Mouse (Mus musculus) mouse embryonic stem cell (cell line): Measurements from ENCODE around the gene 1700025G04Rik.

Experiments used
- in situ Hi-C, 2 experiments: fragments of 300-500 bp; cut with MboI; formaldehyde crosslinking; loops; 1 replicate in 1 of 2; 3 replicates in 1 of 2; pipeline ENCODE4 v1.14.3; 2019 to 2020; ENCODE audit warnings: low sequenced_read_pairs in 2 of 2, low pct_unique_long_range_greater_than_20kb in 1 of 2, mixed read lengths in 1 of 2; ENCODE audit not compliant: unreplicated experiment in 1 of 2

1700025G04Rik gene

DNA sequence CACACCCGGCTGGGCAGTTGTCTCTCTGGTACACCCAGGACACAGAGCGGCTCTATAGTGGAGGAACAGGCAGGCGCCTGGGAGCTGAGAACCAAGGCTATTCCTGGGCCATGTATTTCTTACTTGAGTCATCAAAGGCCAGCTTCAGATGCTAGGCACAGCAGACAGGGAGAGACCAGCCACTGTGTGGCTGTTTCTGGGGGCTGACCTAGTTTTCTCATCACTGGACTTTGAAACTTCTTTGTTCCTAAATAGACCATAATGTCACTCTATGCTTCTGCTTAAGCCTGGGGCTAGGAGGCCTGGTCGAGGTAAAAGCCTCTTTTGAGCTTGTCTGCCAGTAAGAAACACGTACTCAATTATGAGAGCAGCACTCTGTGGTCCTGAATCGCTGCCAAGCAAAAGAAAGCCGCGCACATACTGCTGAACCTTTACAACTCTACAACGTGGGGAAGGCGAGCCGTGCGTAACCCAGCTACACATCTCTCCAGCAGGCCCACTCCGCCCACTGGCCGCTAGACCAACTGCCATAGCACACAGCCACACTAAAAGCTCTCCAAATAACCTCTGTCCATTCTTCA is 199.8 kb downstream of the 1700025G04Rik start:
- in situ Hi-C loops: no loop called here

DNA sequence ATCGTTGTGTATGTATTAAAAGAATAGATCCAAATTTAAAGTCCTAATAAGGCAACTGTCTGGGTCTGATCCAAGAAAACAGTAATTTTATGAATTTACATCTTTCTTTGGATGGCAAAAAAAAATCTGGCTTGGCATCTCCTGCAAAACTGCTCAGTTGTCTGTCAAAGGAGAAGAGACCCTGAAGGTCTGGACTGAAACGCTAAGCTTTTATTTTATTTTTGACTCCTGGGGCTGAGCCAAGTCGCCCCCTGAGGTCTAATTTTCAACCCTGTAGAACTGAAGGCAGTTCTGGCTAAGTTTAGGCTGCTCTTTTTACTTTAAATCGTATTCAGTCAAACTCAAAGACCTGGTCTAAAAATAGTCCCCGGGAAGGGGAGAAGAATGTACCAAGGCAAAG is 202.3 kb downstream of the 1700025G04Rik start:
- in situ Hi-C loops: no loop called here

DNA sequence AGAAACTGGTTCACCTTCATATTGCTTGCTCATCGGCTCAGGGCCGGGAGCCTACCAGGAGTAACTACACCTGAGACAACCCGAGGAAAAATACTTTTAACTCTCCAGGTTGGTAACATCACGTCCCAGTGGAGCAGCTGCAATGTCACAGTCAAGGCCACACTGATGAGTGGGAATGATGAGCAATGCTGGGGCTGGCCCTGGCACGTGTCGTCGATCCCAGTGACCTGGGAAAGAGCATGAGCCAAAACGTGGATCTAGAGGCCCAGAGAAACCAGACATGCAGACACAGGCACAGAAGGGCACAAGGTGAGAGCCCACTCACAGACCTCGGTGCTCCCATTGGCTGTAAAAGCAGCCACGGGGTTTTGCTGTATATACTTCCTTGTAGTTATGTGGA is 202.8 kb downstream of the 1700025G04Rik start:
- in situ Hi-C loops: no loop called here

DNA sequence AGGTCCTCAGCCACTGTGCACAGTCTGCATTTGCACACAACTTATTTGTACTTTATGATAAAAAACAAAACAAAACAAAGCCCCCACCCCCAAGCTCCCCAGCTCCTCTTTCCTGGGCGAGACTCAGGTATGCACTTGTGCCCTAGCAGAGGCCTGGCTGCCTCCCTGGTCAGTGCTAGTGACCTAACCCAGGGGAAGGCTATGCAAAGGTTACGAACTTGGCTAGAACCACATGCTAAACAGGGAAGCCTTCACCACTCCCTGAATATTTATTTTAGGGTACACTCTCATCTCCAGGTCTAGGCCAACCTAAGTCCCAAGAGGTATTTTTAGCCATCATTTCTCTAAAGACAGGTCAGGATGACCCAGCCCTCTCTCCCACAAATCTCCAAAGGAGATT is 203.8 kb downstream of the 1700025G04Rik start:
- in situ Hi-C loops: no loop called here

DNA sequence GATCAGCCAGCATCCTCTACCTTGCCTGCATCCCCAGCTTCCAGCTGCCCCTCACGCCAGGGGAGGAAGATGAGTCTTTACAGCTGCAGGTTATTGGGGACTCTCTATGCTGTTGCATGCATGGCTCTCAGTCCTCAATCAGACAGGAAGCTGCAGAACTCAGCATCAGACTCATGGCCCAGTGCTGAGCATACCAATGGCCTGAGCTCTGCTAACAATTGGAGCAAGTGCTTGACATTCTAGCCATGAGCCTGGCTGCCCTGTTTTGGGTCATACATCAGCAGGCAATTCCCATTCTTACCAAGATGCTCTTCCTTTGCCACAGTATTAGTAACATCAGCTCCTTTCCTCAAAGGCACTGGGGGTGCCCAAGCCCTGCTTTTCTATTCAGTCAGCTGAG is 208.7 kb downstream of the 1700025G04Rik start:
- in situ Hi-C loops: no loop called here

DNA sequence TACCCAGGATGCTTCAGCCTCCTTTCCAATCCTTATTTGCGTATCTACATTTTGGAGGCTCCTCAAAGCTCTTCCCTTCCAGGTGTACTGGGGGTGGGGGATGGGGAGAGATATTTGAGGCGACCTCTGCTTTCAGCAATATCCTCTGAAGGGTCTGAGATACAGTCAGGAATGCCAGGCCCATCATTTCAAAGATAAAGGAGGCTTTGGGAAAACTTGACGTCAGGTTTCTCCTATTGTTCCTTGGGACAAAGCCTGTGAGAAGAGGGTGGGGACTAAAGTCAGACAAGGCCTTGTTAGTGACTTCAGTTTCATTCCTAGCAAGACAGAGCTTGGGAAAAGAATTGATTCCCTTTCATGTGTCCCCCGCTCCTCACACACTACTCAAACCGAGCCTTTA is 209.2 kb downstream of the 1700025G04Rik start:
- in situ Hi-C loops: no loop called here

DNA sequence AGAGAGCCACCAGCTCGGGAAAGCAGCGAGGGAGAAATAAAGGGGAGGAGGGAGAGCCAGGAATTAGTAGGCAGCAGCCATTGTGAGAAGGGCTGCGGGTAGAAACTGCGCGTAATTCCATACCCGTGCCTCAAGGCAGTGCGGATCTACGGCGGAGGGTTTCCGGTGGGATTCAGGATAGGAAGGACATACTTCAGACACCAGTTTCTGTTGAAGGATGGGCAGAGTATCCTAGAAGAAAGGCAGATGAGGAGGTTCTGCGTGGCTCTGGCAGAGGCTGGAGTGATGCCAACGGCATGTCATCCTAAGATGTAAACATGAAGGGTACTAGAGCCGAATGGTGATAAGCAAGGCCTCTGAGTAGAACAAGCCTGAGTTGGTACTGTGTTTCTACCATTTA is 210.0 kb downstream of the 1700025G04Rik start:
- in situ Hi-C loops: no loop called here

DNA sequence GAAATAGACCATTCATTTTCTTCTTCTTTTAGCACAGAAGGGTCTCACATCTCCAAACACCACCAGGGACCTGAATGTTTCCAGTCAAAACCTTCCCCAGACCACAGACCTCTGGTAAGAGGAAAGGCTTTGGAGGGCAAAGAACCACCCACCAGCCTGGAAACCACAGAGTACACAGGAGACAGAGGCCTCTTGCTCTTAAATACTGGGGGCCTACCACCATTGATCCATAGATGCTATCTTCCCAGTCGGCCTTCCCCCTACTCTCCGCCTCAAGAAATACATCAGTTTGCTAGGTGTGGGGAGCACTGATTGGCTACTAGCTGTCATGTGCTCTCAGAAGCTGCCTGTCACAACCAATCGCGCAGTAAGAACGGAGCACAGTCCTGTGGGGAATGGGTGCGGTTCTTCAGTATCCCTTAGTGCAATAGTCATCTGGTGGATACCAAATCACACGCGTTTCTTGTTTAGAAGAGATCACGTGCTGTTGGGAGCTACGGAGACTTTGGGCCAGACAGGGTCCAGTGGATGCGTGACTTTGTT is 210.5 kb downstream of the 1700025G04Rik start:
- in situ Hi-C loops: no loop called here

DNA sequence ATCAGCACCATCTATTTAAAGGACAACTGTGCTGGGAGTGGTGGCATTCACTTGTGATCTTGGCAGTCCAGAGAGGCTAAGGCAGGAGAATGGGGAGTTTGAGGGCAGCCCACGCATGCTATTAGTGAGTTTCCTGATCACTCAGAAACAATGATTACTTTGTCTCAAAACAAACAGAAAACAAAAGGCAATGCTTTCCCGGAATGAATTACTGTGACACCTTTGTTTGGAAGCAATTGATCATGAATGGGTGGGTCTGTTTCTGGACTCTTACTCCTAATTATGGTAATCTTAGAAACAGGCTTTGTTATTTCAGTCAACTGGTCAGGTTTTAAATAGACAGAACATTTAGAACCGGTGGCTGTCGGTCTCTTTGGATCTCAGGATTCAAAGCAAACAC is 211.5 kb downstream of the 1700025G04Rik start:
- in situ Hi-C loops: no loop called here

DNA sequence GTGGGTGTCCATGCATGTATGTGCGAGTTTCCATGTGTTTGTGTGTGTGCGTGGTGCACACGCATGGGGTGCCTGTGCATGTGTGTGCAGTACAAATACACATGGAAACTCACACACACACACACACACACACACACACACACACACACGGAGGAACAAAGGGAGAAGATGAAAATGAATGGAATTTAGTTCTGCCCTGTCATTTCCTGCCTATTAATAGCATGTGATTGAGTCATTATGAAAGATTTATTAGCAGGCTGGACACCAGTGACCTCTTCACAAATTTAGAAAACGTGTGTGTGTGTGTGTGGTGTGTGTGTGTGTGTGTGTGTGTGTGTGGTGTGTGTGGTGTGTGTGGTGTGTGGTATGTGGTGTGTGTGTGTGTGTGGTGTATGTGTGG is 217.0 kb downstream of the 1700025G04Rik start:
- in situ Hi-C loops: no loop called here

DNA sequence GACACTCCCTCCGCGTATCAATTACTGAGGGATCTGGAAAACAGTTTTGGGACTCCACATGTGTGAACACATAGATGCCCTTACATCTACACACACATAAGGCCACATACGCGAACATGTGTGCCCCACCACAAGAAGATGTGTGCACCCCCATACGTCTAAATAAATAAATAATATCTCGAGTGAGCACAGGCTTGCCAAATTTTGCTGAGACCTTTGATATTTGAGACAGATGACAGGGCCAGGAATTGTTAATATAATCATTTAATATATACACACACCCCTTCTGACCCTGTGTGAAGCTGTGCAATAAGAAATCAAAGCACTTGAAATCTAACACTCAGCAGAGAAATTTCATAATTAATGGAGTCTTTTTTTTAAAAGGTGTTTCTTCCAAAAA is 225.6 kb downstream of the 1700025G04Rik start:
- in situ Hi-C loops: no loop called here

DNA sequence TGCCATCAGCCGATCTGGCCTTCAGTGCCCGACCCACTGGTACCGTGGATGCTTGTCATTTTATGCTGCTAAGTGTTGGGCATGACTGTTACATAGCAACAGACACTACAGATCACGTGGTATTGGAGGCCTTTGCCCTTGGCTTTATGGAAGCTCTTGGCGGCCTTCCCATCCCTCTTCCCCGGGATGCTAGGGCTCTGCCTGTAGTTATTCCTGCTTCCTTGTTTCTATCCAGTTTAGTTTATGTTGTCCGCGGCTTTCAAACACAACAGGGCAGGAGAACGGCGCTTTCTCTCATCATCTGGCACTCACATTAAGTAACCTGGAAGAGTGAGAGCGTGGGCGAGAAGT is 226.2 kb downstream of the 1700025G04Rik start:
- in situ Hi-C loops: no loop called here

DNA sequence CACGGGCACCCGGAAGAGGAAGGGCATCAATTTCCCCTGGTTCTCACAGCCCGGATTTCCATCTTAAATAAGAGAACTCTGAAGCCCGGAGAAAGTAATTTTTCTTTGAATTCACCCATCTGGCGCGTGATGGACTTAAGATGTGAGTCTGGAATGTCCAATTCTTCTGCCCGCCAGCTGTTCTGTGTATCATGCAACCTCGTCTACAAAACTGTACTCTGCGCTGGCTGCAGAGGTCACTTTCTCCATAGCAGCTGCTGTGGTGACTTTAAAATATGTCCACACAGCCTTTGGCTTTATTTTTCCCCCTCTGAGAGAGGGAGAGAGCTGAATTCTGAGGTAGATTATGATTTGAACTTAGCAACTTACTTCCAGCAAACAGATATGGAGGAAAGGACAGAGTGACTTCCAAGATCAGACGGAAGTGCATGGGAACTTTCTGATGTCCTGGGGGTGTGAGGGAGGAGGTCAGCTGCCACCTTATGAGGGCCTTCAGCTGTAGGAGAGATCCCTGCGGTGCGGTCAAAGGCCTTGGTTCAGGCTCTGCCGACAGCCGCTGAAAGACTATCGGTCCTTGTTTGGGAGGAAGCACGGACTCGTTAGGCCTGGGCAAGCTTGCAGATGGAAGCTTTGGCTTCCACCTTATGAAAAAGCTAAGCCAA is 226.7 kb downstream of the 1700025G04Rik start:
- in situ Hi-C loops: no loop called here

DNA sequence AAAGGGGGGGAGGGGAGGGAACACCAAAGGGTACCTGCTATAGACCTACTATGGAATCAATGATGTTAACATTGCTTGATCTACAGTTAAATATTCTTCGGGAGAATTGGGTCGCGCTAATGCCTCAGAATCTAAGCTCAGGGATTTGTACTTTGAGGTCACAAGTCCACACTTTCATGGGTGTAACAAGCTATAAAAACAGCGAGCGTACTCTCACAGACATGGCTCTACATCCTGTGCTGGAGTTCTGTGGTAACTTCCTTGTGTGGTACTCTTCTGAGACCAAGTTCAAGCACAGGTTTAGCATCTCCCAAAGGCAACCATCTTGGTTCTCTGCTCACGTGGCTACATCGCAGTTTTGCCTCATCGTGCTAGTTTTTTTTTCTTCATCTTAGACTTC is 227.8 kb downstream of the 1700025G04Rik start:
- in situ Hi-C loops: no loop called here

DNA sequence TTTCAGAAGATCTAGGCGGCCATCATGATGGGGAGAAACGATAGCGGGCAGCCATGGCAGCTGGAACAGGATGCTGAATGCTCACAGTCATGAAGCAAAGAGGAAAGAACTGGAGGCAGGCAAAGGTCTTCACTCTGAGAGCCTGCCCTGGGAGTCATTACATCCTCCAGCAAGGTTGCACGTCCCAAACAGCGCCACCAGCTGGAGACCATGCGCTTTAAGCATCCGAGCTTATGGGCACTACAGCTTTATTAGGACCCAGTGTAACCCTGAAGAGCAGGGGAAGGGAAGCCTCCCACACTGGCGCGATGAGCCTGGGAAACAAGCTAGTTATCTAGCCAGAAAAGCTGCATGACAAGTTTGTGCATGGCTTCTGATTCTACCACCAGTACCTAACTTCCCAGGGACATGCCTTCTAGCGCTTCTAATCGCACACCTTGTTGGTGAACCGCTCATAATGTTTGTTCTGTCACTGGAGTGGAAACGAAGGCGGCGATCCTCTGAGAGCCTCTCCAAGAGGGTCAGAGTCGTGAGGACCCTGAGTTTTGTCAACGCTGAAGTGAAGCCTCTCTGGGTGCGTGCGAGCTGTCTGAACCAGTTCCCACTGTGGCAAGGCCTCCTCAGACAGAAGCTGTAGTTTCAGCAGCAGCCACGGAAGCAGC is 228.5 kb downstream of the 1700025G04Rik start:
- in situ Hi-C loops: no loop called here

DNA sequence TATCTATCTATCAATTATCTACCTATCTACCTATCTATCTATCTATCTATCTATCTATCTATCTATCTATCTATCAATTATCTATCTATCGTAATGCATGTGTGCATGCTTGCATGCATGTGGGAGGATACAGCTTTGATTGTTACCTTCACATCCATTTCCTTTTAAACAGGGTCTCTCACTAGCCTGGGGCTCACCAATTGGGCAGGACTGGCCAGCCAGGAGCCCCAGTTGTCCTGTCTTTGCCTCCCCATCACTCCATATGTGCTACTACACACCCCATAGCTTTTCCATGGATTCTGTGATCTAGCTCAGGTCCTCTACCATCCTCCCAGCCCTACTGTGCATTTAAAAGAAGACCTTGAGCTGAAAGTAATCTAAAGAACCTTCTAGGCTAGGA is 231.5 kb downstream of the 1700025G04Rik start:
- in situ Hi-C loops: no loop called here

DNA sequence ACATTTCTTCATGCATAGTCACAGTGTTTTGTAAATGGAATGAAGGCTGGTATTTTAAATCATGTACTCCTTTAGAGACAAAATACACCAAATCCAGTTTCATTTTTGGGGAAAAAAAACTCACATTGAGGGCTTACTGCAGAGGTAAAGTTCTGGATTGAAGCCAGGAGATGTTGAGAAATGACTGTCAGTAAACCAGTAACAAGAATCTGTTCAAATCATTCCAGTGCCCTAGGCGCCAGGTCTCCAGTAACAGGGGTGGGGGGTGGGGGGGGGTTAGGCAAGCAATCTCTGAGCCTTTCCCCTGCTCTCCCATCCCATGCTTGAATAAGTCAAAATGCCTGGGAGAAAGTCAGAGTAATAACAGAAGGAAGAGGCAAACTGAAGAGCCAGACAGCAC is 234.4 kb downstream of the 1700025G04Rik start:
- in situ Hi-C loops: no loop called here

DNA sequence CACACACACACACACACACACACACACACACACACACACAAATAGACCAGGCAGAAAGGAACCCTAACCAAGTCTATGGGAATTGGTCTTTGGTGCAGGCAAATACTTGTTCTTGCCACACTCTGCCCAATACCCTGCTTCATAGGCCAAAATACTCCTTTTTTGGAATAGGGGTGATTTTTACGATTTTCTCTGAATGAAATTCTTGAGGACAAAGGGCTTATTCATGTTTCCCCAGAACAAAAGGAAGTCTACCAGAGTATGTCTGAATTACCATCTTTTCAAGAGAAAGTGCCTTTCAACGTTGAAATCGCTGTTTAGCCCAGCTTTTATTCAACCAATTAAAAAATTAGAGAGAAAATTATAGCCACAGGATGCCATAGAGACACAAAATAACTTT is 237.9 kb downstream of the 1700025G04Rik start:
- in situ Hi-C loops: no loop called here

DNA sequence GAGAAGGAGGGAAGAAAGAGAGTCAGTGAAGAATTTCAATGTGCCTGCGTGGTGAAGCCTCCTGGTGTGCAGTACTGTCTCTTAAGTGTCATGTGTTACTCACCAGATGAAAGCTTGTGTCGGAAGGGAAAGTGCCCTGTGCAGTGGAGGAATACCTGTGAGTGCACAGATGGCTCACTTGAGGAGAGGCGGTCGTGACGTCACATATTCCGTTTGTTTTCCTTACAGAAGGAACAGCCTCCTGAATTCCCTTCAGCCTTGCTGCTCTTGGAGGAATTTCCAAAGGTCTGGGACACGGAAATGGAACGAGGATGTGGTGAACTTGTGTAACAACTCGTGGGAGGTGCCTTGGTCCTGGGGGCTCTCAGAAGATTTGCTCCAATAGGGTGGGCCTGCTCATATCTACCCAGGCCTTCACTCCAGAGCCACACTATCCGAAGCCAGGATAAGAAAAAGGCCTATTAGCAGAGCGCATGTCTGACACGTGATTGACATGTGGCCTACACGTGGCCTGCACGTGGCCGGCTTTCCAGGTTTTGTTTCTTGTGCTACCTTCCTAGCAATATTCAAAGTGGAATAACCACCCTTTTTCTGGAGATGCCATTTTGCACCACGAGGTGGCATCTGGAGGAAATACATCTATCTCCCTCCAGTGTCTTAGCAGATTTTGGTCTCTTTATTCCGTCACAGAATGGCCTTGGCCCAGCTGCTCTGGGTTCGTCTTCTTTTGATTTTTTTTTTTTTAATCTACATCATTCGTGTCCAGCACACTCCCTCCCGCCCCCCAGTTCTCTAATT is 238.7 kb downstream of the 1700025G04Rik start:
- in situ Hi-C loops: no loop called here
